Mouse (Mus musculus) limb, embryonic 14.5 days (tissue): ENCODE results near the gene Tmem267. TPM values are rescaled to one million over a fixed set of nuclear protein-coding genes. Genes with fewer than 3 reads are reported as not detected.
A peak's percentile ranks its signal among the peaks of the same experiment; 100 is the strongest.

ENCODE experiments used
- ATAC-seq: fragments of 200-750 bp; cut with Nextera tagmentation; 2 replicates; pipeline ENCODE4 v1.8.0; 2017; ENCODE audit warnings: low read depth, moderate number of reproducible peaks, moderate TSS enrichment; ENCODE audit not compliant: low FRiP score
- DNase-seq: peaks from one replicate; pipeline ENCODE4 v3.0.0-alpha.2; 2015; ENCODE audit warnings: low spot score
- H3K27ac ChIP-seq: fragments of 300-500 bp; sonication (generic); replicated peaks from 2 replicates; pipeline ENCODE4 v1.5.1; 2014; ENCODE audit warnings: low read depth, mild to moderate bottlenecking, low read length, moderate library complexity, mixed read lengths
- H3K27me3 ChIP-seq: fragments of 300-500 bp; sonication (generic); 2 replicates; pipeline ENCODE4 v1.6.1; 2014; ENCODE audit warnings: low read length, mixed read lengths; ENCODE audit not compliant: control insufficient read depth, insufficient read depth
- H3K36me3 ChIP-seq: fragments of 300-500 bp; sonication (generic); 2 replicates; pipeline ENCODE4 v1.6.1; 2014; ENCODE audit warnings: mild to moderate bottlenecking, low read length, moderate library complexity, mixed read lengths; ENCODE audit not compliant: control insufficient read depth, insufficient read depth
- H3K4me1 ChIP-seq: fragments of 300-500 bp; sonication (generic); 2 replicates; pipeline ENCODE4 v1.6.1; 2014; ENCODE audit warnings: antibody characterized with exemption, low read length, mixed read lengths; ENCODE audit not compliant: control insufficient read depth, insufficient read depth
- H3K4me2 ChIP-seq: fragments of 300-500 bp; sonication (generic); replicated peaks from 2 replicates; pipeline ENCODE4 v1.6.1; 2014; ENCODE audit warnings: low read depth, mild to moderate bottlenecking, low read length, moderate library complexity; ENCODE audit not compliant: severe bottlenecking
- H3K4me3 ChIP-seq: fragments of 300-500 bp; sonication (generic); replicated peaks from 2 replicates; pipeline ENCODE4 v1.5.1; 2014; ENCODE audit warnings: low read length
- H3K9ac ChIP-seq: fragments of 300-500 bp; sonication (generic); 2 replicates; pipeline ENCODE4 v1.6.1; 2014; ENCODE audit warnings: mild to moderate bottlenecking, low read depth, low read length, moderate library complexity; ENCODE audit not compliant: severe bottlenecking
- H3K9me3 ChIP-seq: fragments of 300-500 bp; sonication (generic); 2 replicates; pipeline ENCODE4 v1.6.1; 2016; ENCODE audit warnings: low read length; ENCODE audit not compliant: control insufficient read depth
- POLR2A ChIP-seq: fragments of 200-500 bp; IDR thresholded peaks from 2 replicates; pipeline ENCODE4 v1.8.0; 2012; ENCODE audit warnings: inconsistent platforms, mild to moderate bottlenecking, moderate library complexity, borderline replicate concordance; ENCODE audit not compliant: insufficient read depth, insufficient read length; ENCODE audit errors: extremely low read depth
- WGBS: fragments of 180-500 bp; shearing (Covaris S2); extraction: QIAGEN DNeasy Blood & Tissue Kit; methylation state at CpG from one replicate; pipeline ENCODE4 v1.1.7; 2014; 5-methylcytosine and 5-hydroxymethylcytosine counted together
- polyA plus RNA-seq, 2 experiments: library from polyadenylated mRNA; depleted of rRNA in 1 of 2; stranded (reverse) in 1 of 2; unstranded in 1 of 2; fragments of >200 nt; fragmentation: Nextera tagmentation in 1 of 2; extraction: Ambion mirVana in 1 of 2; gene quantifications; 2 replicates each; pipeline versions ENCODE4 v1.2.1 to v1.2.3; 2012 to 2014

Tmem267 gene
- polyA plus RNA-seq, 2 experiments, result 2.0 to 7.2 TPM

- WGBS, result 81% methylated on average over 4 of the region's 4 CpGs
- TF ChIP-seq POLR2A, result no peak
- no peaks in the 10 kb centered on the region for H3K9me3 ChIP-seq
- no peaks in the 10 kb centered on the region for H3K4me1 ChIP-seq
- peak overlapping the region; percentile 52 for H3K4me2 ChIP-seq
- ATAC-seq (0 out of 2 replicates have a peak, but pooled peaks have one; percentile 24), DNase-seq (no peak)
- peak overlapping the region; percentile 53 for H3K4me3 ChIP-seq
- no peaks in the 10 kb centered on the region for H3K27me3 ChIP-seq
- no peak overlapping the region for H3K9ac ChIP-seq
- no peak overlapping the region for H3K27ac ChIP-seq
- no peaks in the 10 kb centered on the region for H3K36me3 ChIP-seq
These were observed 144.3 kb downstream of the Tmem267 start for GRCm38 (mm10) chr13:119632156-119632548.

- Histone ChIP-seq H3K9ac (no peak overlapping the region), H3K36me3 (no peaks in the 10 kb centered on the region), H3K27ac (no peak overlapping the region), H3K9me3 (no peaks in the 10 kb centered on the region), H3K4me1 (no peaks in the 10 kb centered on the region), H3K27me3 (no peaks in the 10 kb centered on the region), H3K4me3 (no peak overlapping the region), H3K4me2 (no peak overlapping the region)
- DNase-seq (no peak), ATAC-seq (no peak)
- TF ChIP-seq POLR2A, result no peak
- WGBS, result 35% methylated on average over 2 of the region's 2 CpGs
These were observed 147.7 kb downstream of the Tmem267 start for GRCm38 (mm10) chr13:119635496-119635895.

GRCm38 (mm10) chr13:119637837-119638236, 150.0 kb downstream of the Tmem267 start:
- Histone ChIP-seq H3K36me3 (no peaks in the 10 kb centered on the region), H3K9ac (no peak overlapping the region), H3K4me1 (no peaks in the 10 kb centered on the region), H3K9me3 (no peaks in the 10 kb centered on the region), H3K27me3 (no peaks in the 10 kb centered on the region), H3K4me3 (no peak overlapping the region), H3K27ac (no peak overlapping the region), H3K4me2 (no peak overlapping the region)
- no peak for DNase-seq
- WGBS, result 64% methylated on average over 4 of the region's 4 CpGs
- no peak for TF ChIP-seq POLR2A
- no peak for ATAC-seq

GRCm38 (mm10) chr13:119638449-119638848, 150.6 kb downstream of the Tmem267 start:
- no peak for TF ChIP-seq POLR2A
- Histone ChIP-seq H3K4me3 (no peak overlapping the region), H3K4me1 (no peaks in the 10 kb centered on the region), H3K9me3 (no peaks in the 10 kb centered on the region), H3K9ac (no peak overlapping the region), H3K4me2 (no peak overlapping the region), H3K27me3 (no peaks in the 10 kb centered on the region), H3K27ac (no peak overlapping the region), H3K36me3 (no peaks in the 10 kb centered on the region)
- ATAC-seq, result no peak
- WGBS, result 89% methylated on average over 5 of the region's 5 CpGs
- DNase-seq, result no peak

- H3K4me2 ChIP-seq, result no peak overlapping the region
- H3K4me1 ChIP-seq, result no peaks in the 10 kb centered on the region
- DNase-seq (no peak), ATAC-seq (no peak)
- WGBS, result 78% methylated on average over 5 of the region's 5 CpGs
- H3K27ac ChIP-seq, result no peak overlapping the region
- H3K9ac ChIP-seq, result no peak overlapping the region
- no peaks in the 10 kb centered on the region for H3K36me3 ChIP-seq
- H3K9me3 ChIP-seq, result no peaks in the 10 kb centered on the region
- no peak overlapping the region for H3K4me3 ChIP-seq
- H3K27me3 ChIP-seq, result no peaks in the 10 kb centered on the region
- no peak for TF ChIP-seq POLR2A
These were observed 151.5 kb downstream of the Tmem267 start for GRCm38 (mm10) chr13:119639302-119639701.

GRCm38 (mm10) chr13:119640504-119640903, 152.7 kb downstream of the Tmem267 start:
- no peaks in the 10 kb centered on the region for H3K4me1 ChIP-seq
- H3K27ac ChIP-seq, result no peak overlapping the region

More at GRCm38 (mm10) chr13:119640504-119640903, 152.7 kb downstream of the Tmem267 start:
- H3K9ac ChIP-seq, result no peak overlapping the region
- H3K27me3 ChIP-seq, result no peaks in the 10 kb centered on the region
- no peaks in the 10 kb centered on the region for H3K36me3 ChIP-seq
- no peak overlapping the region for H3K4me2 ChIP-seq
- ATAC-seq (no peak), DNase-seq (peak; percentile 69)
- no peak for TF ChIP-seq POLR2A
- H3K9me3 ChIP-seq, result no peaks in the 10 kb centered on the region
- 31% methylated on average over 4 of the region's 4 CpGs for WGBS
- no peak overlapping the region for H3K4me3 ChIP-seq
